Mouse (Mus musculus) lung, postnatal 0 days (tissue): ENCODE measurements around the gene Olfr221. TPM values are rescaled to one million over a fixed set of nuclear protein-coding genes. Genes with fewer than 3 reads are reported as not detected.

ENCODE experiments used
- ATAC-seq: fragments of 200-750 bp; cut with Nextera tagmentation; 2 replicates; pipeline ENCODE4 v1.8.0; 2017; ENCODE audit warnings: moderate library complexity
- DNase-seq: peaks from one replicate; pipeline ENCODE4 v3.0.0-alpha.2; 2016; ENCODE audit warnings: low spot score
- H3K27ac ChIP-seq: fragments of 300-500 bp; sonication (generic); 2 replicates; pipeline ENCODE4 v1.5.1; 2014; ENCODE audit warnings: antibody characterized with exemption, mild to moderate bottlenecking, low read length, mixed read lengths
- H3K27me3 ChIP-seq: fragments of 300-500 bp; sonication (generic); replicated peaks from 2 replicates; pipeline ENCODE4 v1.6.1; 2014; ENCODE audit warnings: low read length, mixed read lengths; ENCODE audit not compliant: insufficient read depth
- H3K36me3 ChIP-seq: fragments of 300-500 bp; sonication (generic); 2 replicates; pipeline ENCODE4 v1.6.1; 2014; ENCODE audit warnings: low read length, mixed read lengths; ENCODE audit not compliant: insufficient read depth
- H3K4me1 ChIP-seq: fragments of 300-500 bp; sonication (generic); 2 replicates; pipeline ENCODE4 v1.6.1; 2014; ENCODE audit warnings: antibody characterized with exemption, low read depth, low read length, mixed read lengths; ENCODE audit not compliant: insufficient read depth
- H3K4me2 ChIP-seq: fragments of 300-500 bp; sonication (generic); replicated peaks from 2 replicates; pipeline ENCODE4 v1.6.1; 2014; ENCODE audit warnings: low read depth, mild to moderate bottlenecking, low read length, moderate library complexity, mixed read lengths
- H3K4me3 ChIP-seq: fragments of 300-500 bp; sonication (generic); 2 replicates; pipeline ENCODE4 v1.5.1; 2014; ENCODE audit warnings: low read depth, low read length
- H3K9ac ChIP-seq: fragments of 300-500 bp; sonication (generic); replicated peaks from 2 replicates; pipeline ENCODE4 v1.6.1; 2014; ENCODE audit warnings: low read depth, mild to moderate bottlenecking
- H3K9me3 ChIP-seq: fragments of 300-500 bp; sonication (generic); 2 replicates; pipeline ENCODE4 v1.6.1; 2016; ENCODE audit warnings: low read length, mixed read lengths
- CTCF ChIP-seq: IDR thresholded peaks from 2 replicates; pipeline ENCODE4 v1.5.1; 2016; ENCODE audit warnings: antibody characterized with exemption, mild to moderate bottlenecking
- EP300 ChIP-seq: IDR thresholded peaks from 2 replicates; pipeline ENCODE4 v1.6.1; 2016; ENCODE audit warnings: antibody characterized with exemption, mild to moderate bottlenecking, control low read depth
- WGBS: fragments of 180-500 bp; shearing (Covaris S2); extraction: QIAGEN DNeasy Blood & Tissue Kit; methylation state at CpG from one replicate; pipeline ENCODE4 v1.1.7; 2014; 5-methylcytosine and 5-hydroxymethylcytosine counted together
- polyA plus RNA-seq: library from polyadenylated mRNA; unstranded; fragments of >200 nt; fragmentation: Nextera tagmentation; extraction: Ambion mirVana; gene quantifications from 2 replicates; pipeline ENCODE4 v1.2.1, GENCODE M21; 2015

Gene Olfr221
- polyA plus RNA-seq, 1 experiment from 2014 or later, result not detected

- 9% methylated on average over 7 of the region's 7 CpGs for WGBS
- Histone ChIP-seq H3K27me3 (no peaks in the 10 kb centered on the region), H3K9me3 (no peaks in the 10 kb centered on the region), H3K36me3 (0 out of 2 replicates have a peak, but pooled peaks cover 6% of the 10 kb centered on the region), H3K4me3 (peak overlapping the region; percentile 64), H3K4me2 (peak overlapping the region; percentile 95), H3K9ac (peak overlapping the region; percentile 41; the same call in 1 of the 2 replicates), H3K27ac (peak overlapping the region; percentile 88), H3K4me1 (peaks cover 16% of the 10 kb centered on the region; the same call in 1 of the 2 replicates)
- no peak for ATAC-seq
- DNase-seq, result peak; percentile 9
- TF ChIP-seq EP300, result no peak
- TF ChIP-seq CTCF, result no peak
Measured at GRCm38 (mm10) chr14:51986153-51986505, 56.1 kb downstream of the Olfr221 start.

GRCm38 (mm10) chr14:51985301-51986152, 56.7 kb downstream of the Olfr221 start:
- Histone ChIP-seq H3K27me3 (no peaks in the 10 kb centered on the region), H3K36me3 (0 out of 2 replicates have a peak, but pooled peaks cover 6% of the 10 kb centered on the region), H3K27ac (peak overlapping the region; percentile 88), H3K4me1 (peaks cover 16% of the 10 kb centered on the region; the same call in 1 of the 2 replicates), H3K9ac (peak overlapping the region; percentile 64), H3K4me3 (peak overlapping the region; percentile 64), H3K9me3 (no peaks in the 10 kb centered on the region), H3K4me2 (peak overlapping the region; percentile 95)
- TF ChIP-seq EP300, result no peak
- no peak; the same call in 1 of the 2 replicates for TF ChIP-seq CTCF
- WGBS, result under 1% methylated on average over 26 of the region's 27 CpGs
- ATAC-seq, result peak; percentile 84
- peak; percentile 88 for DNase-seq

- Histone ChIP-seq H3K27me3 (no peaks in the 10 kb centered on the region), H3K27ac (peak within 1 kb of the TSS; percentile 88), H3K4me3 (peak within 1 kb of the TSS; percentile 64), H3K4me2 (peak within 1 kb of the TSS; percentile 95), H3K36me3 (0 out of 2 replicates have a peak, but pooled peaks cover 6% of the 10 kb centered on the region), H3K4me1 (peaks cover 16% of the 10 kb centered on the region; the same call in 1 of the 2 replicates), H3K9ac (peak within 1 kb of the TSS; percentile 64), H3K9me3 (no peaks in the 10 kb centered on the region)
- under 1% methylated on average over 36 of the region's 74 CpGs for WGBS
- TF ChIP-seq CTCF, result no peak
- no peak for TF ChIP-seq EP300
- peak; percentile 76 for DNase-seq
- peak; percentile 77 for ATAC-seq
Measured at GRCm38 (mm10) chr14:51984247-51985231, 57.7 kb downstream of the Olfr221 start, which contains the start of gene Arhgef40. Arhgef40 (plus strand) TSS chr14:51984719.

Other genes starting within 250 kb of the Olfr221 start
- not detected in 2 replicates for gene AY358078, start 242.4 kb downstream of the Olfr221 start, polyA plus RNA-seq
- 0.80 and 1.6 TPM in 2 replicates for gene Ear6, start 188.8 kb downstream of the Olfr221 start, polyA plus RNA-seq
- 25.3 and 33.9 TPM in 2 replicates for gene Mettl17, start 157.6 kb downstream of the Olfr221 start, polyA plus RNA-seq
- gene Slc39a2, start 149.6 kb downstream of the Olfr221 start, polyA plus RNA-seq, result 3.7 and 3.8 TPM in 2 replicates
- gene Ndrg2, start 128.3 kb downstream of the Olfr221 start, polyA plus RNA-seq, result 94.9 and 103 TPM in 2 replicates
- not detected in 2 replicates for gene Tppp2, start 124.0 kb downstream of the Olfr221 start, polyA plus RNA-seq
- not detected in 2 replicates for gene Rnase13, start 119.7 kb downstream of the Olfr221 start, polyA plus RNA-seq
- 46.3 and 56.6 TPM in 2 replicates for gene Arhgef40, start 57.7 kb downstream of the Olfr221 start, polyA plus RNA-seq
- 0.66 and 0.96 TPM in 2 replicates for gene Tmem253, start 26.8 kb downstream of the Olfr221 start, polyA plus RNA-seq
- gene Zfp219, start 21.7 kb downstream of the Olfr221 start, polyA plus RNA-seq, result 23.0 and 24.1 TPM in 2 replicates
- gene Hnrnpc, start 61.6 kb upstream of the Olfr221 start, polyA plus RNA-seq, result 170 and 210 TPM in 2 replicates
- gene Rpgrip1, start 68.2 kb upstream of the Olfr221 start, polyA plus RNA-seq, result 31.4 and 38.4 TPM in 2 replicates
- gene Supt16, start 155.0 kb upstream of the Olfr221 start, polyA plus RNA-seq, result 20.9 and 21.3 TPM in 2 replicates
- 17.6 and 19.2 TPM in 2 replicates for gene Chd8, start 215.3 kb upstream of the Olfr221 start, polyA plus RNA-seq
- gene Tox4, start 236.7 kb upstream of the Olfr221 start, polyA plus RNA-seq, result 22.7 and 23.7 TPM in 2 replicates
- gene Rab2b, start 237.1 kb upstream of the Olfr221 start, polyA plus RNA-seq, result 11.9 and 14.3 TPM in 2 replicates